ENCODE assay signal across 7 mouse cellular contexts in the genomic region with DNA sequence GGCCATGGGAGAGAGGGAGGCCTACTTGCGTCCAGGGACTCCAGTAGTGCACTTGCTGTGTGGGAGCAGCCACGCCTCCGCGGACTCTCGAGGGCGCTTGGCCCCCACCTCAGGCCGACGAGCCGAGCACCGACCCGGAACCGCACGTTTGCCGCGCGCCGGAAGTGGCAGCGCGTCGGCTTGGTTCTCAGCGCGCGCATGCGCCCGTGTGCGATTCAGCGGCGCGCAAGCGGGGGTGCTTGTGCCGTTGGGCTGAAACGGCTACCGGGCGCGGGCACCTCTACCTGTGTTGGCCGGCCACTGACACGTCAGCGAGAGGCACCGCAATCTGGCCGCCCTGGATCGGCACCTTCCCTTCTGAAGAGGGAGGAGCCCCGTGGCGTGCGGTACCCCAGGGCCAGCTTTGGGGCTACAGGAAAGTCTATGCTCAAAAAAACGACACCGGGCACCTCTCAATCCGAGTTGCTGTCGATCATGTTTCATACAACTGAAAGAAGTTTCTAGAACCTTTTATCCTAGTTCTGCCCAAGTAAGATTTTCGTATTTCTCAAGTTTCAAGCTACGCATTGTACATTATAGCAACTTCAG. TPM values are rescaled to one million over a fixed set of nuclear protein-coding genes. Genes with fewer than 3 reads are reported as not detected.
A peak's percentile ranks its signal among the peaks of the same experiment; 100 is the strongest.
DNase-seq lines count a peak whose midpoint lies in the region; ATAC-seq lines count a peak whose summit lies in the region.

Golga1 (minus strand) TSS at position 142 of the 588 bp plus-strand sequence.

- no peaks in the 10 kb centered on the region for H3K4me1 ChIP-seq in intestine, embryonic 15.5 days (replicated peaks)
- peaks cover 21% of the 10 kb centered on the region for H3K4me1 ChIP-seq in midbrain, embryonic 10.5 days

- no peaks in the 10 kb centered on the region for H3K27me3 ChIP-seq in intestine, embryonic 15.5 days (replicated peaks)
- H3K27me3 ChIP-seq in midbrain, embryonic 10.5 days (ENCODE audit: low read depth, poor library complexity, severe bottlenecking), result no peaks in the 10 kb centered on the region

- H3K36me3 ChIP-seq in intestine, embryonic 15.5 days, result peaks cover 2% of the 10 kb centered on the region; the same call in 1 of the 2 replicates
- peaks cover 29% of the 10 kb centered on the region for H3K36me3 ChIP-seq in midbrain, embryonic 10.5 days

- peak within 1 kb of the TSS; percentile 94 for H3K4me3 ChIP-seq in intestine, embryonic 15.5 days (replicated peaks)
- peak within 1 kb of the TSS; percentile 78 for H3K4me3 ChIP-seq in midbrain, embryonic 10.5 days

- ATAC-seq in intestine, embryonic 15.5 days, result peak; percentile 98

- peak within 1 kb of the TSS; percentile 94 for H3K9ac ChIP-seq in intestine, embryonic 15.5 days

- WGBS in intestine, embryonic 15.5 days, result under 1% methylated on average over 50 of the region's 50 CpGs
- under 1% methylated on average over 50 of the region's 50 CpGs for WGBS in midbrain, embryonic 10.5 days

- H3K4me2 ChIP-seq in intestine, embryonic 15.5 days (replicated peaks), result peak within 1 kb of the TSS; percentile 75

- DNase-seq in adrenal gland, adult 18-20 months (ENCODE audit: low spot score in 2 of 2), result peak; percentile 85 to 90
- peak; percentile 97 for DNase-seq in embryo, embryonic 11 days
- DNase-seq in gastrocnemius, postnatal 36 days, result peak; percentile 83 to 86
- peak; percentile 90 to 92 for DNase-seq in left cerebral cortex, postnatal 25 days (ENCODE audit: low spot score in 2 of 2)
- peak; percentile 91 for DNase-seq in midbrain, embryonic 10.5 days (ENCODE audit: low spot score)
- DNase-seq in right cerebral cortex, postnatal 4 days, result peak; percentile 88

- H3K9me3 ChIP-seq in intestine, embryonic 15.5 days, result no peaks in the 10 kb centered on the region
- no peaks in the 10 kb centered on the region for H3K9me3 ChIP-seq in midbrain, embryonic 10.5 days (replicated peaks)

- intact Hi-C loops in gastrocnemius, postnatal 36 days (cut with DNase I), result no loop called here
- intact Hi-C loops in left cerebral cortex, postnatal 25 days (cut with DNase I), result loop anchor here (5.0 kb wide), 1 partner anchor 127 kb away; the partner anchor contains the start of gene Scai

- H3K27ac ChIP-seq in intestine, embryonic 15.5 days, result peak within 1 kb of the TSS; percentile 89
- peak within 1 kb of the TSS; percentile 94 for H3K27ac ChIP-seq in midbrain, embryonic 10.5 days (replicated peaks)

RNA-seq across cellular contexts. Expression of gene Golga1, which starts in this region (rescaled TPM):
- 10 to 100 TPM; 23.9 to 24.1 TPM for total RNA-seq in adrenal gland, adult 18-20 months (2021)
- total RNA-seq in gastrocnemius, postnatal 36 days (2021), result 10 to 100 TPM in 1 of 2 experiments, 1 to 10 TPM in 1; 9.0 to 11.0 TPM
- 28.5 and 28.9 TPM in 2 replicates for polyA plus RNA-seq in intestine, embryonic 15.5 days (2015; fragmentation: Nextera tagmentation; extraction: Ambion mirVana)
- total RNA-seq in left cerebral cortex, postnatal 25 days (2021), result 10 to 100 TPM; 31.2 to 37.5 TPM
- 27.3 and 28.3 TPM in 2 replicates for polyA plus RNA-seq in midbrain, embryonic 10.5 days (2016; fragmentation: Nextera tagmentation; extraction: Ambion mirVana)

Comparison
In these comparisons a context has a peak if more than half of its experiments do, and no peak if none do; other contexts are left out.
1. Peak in every context shown above with its lines: DNase-seq, ATAC-seq, H3K4me3 ChIP-seq and H3K27ac ChIP-seq.